Mouse (Mus musculus) limb, embryonic 15.5 days (tissue): Measurements from ENCODE around the gene Kcnh1. TPM values are rescaled to one million over a fixed set of nuclear protein-coding genes. Genes with fewer than 3 reads are reported as not detected.

ENCODE experiments used
- ATAC-seq: fragments of 200-750 bp; cut with Nextera tagmentation; 2 replicates; pipeline ENCODE4 v1.8.0; 2017; ENCODE audit warnings: low read depth, moderate TSS enrichment; ENCODE audit not compliant: insufficient number of reproducible peaks, low FRiP score, low TSS enrichment
- H3K27ac ChIP-seq: fragments of 300-500 bp; sonication (generic); 2 replicates; pipeline ENCODE4 v1.5.1; 2015; ENCODE audit warnings: moderate library complexity, mild to moderate bottlenecking, inconsistent platforms
- H3K27me3 ChIP-seq: fragments of 300-500 bp; sonication (generic); 2 replicates; pipeline ENCODE4 v1.6.1; 2015; ENCODE audit warnings: inconsistent platforms
- H3K36me3 ChIP-seq: fragments of 300-500 bp; sonication (generic); 2 replicates; pipeline ENCODE4 v1.6.1; 2015; ENCODE audit warnings: inconsistent platforms
- H3K4me1 ChIP-seq: fragments of 300-500 bp; sonication (generic); 2 replicates; pipeline ENCODE4 v1.6.1; 2015; ENCODE audit warnings: inconsistent platforms
- H3K4me2 ChIP-seq: fragments of 300-500 bp; sonication (generic); 2 replicates; pipeline ENCODE4 v1.6.1; 2015; ENCODE audit warnings: mild to moderate bottlenecking, inconsistent platforms
- H3K4me3 ChIP-seq: fragments of 300-500 bp; sonication (generic); 2 replicates; pipeline ENCODE4 v1.5.1; 2015; ENCODE audit warnings: mild to moderate bottlenecking, inconsistent platforms
- H3K9ac ChIP-seq: fragments of 300-500 bp; sonication (generic); 2 replicates; pipeline ENCODE4 v1.6.1; 2015; ENCODE audit warnings: inconsistent platforms
- H3K9me3 ChIP-seq: fragments of 300-500 bp; sonication (generic); 2 replicates; pipeline ENCODE4 v1.6.1; 2016; ENCODE audit warnings: inconsistent platforms
- WGBS: fragments of 180-500 bp; shearing (Covaris S2); methylation state at CpG from one replicate; pipeline ENCODE4 v1.1.7; 2015; 5-methylcytosine and 5-hydroxymethylcytosine counted together
- polyA plus RNA-seq: library from polyadenylated mRNA; unstranded; fragments of >200 nt; fragmentation: Nextera tagmentation; extraction: Ambion mirVana; gene quantifications from 2 replicates; pipeline ENCODE4 v1.2.1, GENCODE M21; 2015

Gene Kcnh1
- polyA plus RNA-seq, 1 experiment from 2014 or later: 0.61 TPM

DNA sequence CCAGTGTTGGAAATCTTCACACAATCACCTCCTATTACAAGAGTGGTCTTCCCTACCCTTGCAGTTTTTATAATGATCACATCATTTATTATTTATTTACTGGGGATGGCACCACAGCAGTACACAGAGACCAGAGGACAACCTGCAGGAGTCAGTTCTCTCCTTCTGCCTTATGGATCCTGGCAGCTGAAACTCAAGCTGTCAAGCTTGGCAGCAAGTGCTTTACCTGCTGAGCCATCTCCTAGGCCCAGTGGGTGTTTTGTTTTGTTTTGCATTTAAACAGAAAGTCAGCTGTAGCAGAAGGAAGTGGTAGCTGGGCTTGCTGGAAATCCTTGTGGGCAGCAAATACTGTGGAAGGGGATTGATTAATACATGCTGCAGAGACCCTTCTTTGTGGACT lies 197.1 kb downstream of the Kcnh1 start:
- Histone ChIP-seq H3K36me3 (no peaks in the 10 kb centered on the region), H3K9me3 (no peaks in the 10 kb centered on the region), H3K27me3 (no peaks in the 10 kb centered on the region), H3K4me3 (no peak overlapping the region), H3K4me2 (no peak overlapping the region), H3K4me1 (no peaks in the 10 kb centered on the region), H3K27ac (no peak overlapping the region), H3K9ac (no peak overlapping the region)
- no peak for ATAC-seq

DNA sequence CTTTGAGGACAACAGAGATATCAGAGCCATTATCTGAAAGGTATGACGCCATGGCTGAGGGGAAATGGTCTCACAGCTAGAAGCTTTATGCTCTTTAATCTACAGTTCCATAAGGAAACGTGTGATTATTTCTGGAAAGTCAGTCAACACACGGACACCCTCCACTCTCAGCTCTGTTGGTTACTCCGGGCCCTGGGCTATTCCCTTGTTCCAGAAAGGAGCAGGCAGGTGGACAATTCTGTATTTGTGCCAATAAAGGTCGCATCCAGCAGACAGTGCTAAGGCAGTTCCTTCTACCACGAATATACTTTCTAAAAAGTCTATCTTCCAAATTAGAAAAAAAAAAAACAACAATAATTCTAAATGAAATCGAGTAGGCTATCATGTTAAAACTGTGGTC lies 200.5 kb downstream of the Kcnh1 start:
- Histone ChIP-seq H3K9me3 (no peaks in the 10 kb centered on the region), H3K4me2 (no peak overlapping the region)
- no peak for ATAC-seq

DNA sequence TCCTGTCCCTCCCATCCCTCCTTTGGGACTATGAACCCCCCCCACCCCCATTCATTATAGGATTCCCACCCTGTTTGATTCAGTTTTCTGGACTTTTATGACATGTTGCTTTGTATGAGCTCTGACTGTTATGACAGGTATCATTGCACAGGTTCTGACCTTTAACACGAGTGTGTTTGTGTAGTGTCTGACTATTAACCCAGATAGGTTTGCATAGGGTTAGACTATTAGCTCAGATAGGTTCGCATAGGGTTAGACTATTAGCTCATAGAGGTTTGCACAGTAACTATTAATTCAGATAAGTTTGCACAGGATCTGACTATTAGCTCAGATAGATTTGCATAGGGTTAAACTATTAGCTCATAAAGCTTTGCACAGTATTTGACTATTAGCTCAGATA lies 201.7 kb downstream of the Kcnh1 start:
- no peaks in the 10 kb centered on the region for H3K4me1 ChIP-seq
- H3K9me3 ChIP-seq: no peaks in the 10 kb centered on the region
- no peak overlapping the region for H3K27ac ChIP-seq
- 84% methylated on average over 2 of the region's 2 CpGs for WGBS
- H3K9ac ChIP-seq: no peak overlapping the region
- no peak overlapping the region for H3K4me2 ChIP-seq
- ATAC-seq: no peak
- no peak overlapping the region for H3K4me3 ChIP-seq
- H3K36me3 ChIP-seq: no peaks in the 10 kb centered on the region
- H3K27me3 ChIP-seq: no peaks in the 10 kb centered on the region

More for the DNA sequence above, 200.5 kb downstream of the Kcnh1 start:
- Histone ChIP-seq H3K27ac (no peak overlapping the region), H3K4me1 (no peaks in the 10 kb centered on the region), H3K4me3 (no peak overlapping the region), H3K9ac (no peak overlapping the region), H3K36me3 (no peaks in the 10 kb centered on the region), H3K27me3 (no peaks in the 10 kb centered on the region)
- WGBS: 78% methylated on average over 7 of the region's 7 CpGs

DNA sequence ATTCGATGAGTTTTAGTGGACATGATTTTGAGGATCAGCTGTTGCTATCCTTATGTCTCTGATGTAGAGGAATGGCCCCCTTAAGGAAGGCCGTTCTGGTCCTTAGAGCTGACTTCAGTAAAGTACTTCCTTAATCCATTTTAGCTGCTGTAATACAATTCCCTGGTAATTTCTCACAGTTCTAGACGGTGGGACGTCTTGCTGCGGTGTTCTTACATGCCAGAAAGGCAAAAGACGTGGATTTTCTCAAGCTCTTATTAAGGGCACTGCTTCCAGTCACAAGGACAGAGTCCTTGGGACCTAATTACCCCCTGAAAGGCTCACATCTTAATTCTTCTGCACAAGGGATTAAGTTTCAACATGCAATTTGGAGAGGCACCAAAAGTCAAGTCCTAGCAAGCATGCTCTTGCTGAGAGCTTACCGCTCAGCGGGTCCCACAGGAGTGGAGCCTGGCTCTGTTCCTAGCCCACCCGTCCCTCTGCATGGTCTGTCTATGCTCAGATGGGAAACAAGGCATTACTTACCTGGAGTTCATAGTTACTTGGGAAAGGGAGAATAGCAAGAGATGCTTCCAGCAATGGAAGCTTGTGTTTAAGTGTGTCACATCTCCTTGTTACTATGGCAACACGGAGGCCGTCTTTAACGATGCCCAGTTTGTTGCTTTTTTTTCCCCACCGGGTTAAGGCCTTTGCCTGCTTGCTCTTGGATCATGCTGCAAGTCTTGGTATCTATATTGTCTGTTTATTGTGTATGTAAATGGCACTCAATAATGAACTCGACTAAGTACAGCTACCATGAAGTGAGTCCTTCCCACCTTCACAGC lies 209.3 kb downstream of the Kcnh1 start:
- H3K9me3 ChIP-seq: no peaks in the 10 kb centered on the region
- no peak overlapping the region for H3K9ac ChIP-seq
- no peaks in the 10 kb centered on the region for H3K27me3 ChIP-seq
- H3K4me1 ChIP-seq: peaks cover 7% of the 10 kb centered on the region; the same call in 1 of the 2 replicates
- H3K4me3 ChIP-seq: no peak overlapping the region
- WGBS: 48% methylated on average over 14 of the region's 14 CpGs
- no peak for ATAC-seq
- no peak overlapping the region for H3K4me2 ChIP-seq
- no peaks in the 10 kb centered on the region for H3K36me3 ChIP-seq
- no peak overlapping the region for H3K27ac ChIP-seq

DNA sequence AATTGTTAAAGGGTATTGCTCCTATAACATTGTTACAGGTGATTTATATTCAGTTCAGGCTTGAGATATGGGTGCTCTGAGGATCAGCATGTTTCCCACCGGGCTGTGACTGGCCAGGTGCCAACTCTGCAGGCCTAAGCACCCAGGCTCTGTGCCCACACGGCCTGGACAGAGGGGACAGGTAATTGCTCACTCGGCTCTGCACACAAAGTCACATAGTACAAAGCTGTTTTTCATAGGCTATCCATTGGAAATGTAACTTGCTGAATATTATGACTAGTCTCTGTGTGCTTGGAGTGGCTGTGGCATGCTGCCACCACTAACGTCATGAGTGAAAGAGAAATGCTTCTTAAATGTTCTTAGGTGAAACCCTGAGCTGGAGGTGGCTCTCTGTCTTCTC lies 210.4 kb downstream of the Kcnh1 start:
- WGBS: 38% methylated on average over 4 of the region's 4 CpGs
- Histone ChIP-seq H3K27ac (no peak overlapping the region; the same call in 1 of the 2 replicates), H3K4me3 (no peak overlapping the region), H3K36me3 (no peaks in the 10 kb centered on the region), H3K4me1 (peaks cover 7% of the 10 kb centered on the region; the same call in 1 of the 2 replicates), H3K27me3 (no peaks in the 10 kb centered on the region), H3K9me3 (no peaks in the 10 kb centered on the region), H3K4me2 (no peak overlapping the region), H3K9ac (no peak overlapping the region)
- no peak for ATAC-seq

DNA sequence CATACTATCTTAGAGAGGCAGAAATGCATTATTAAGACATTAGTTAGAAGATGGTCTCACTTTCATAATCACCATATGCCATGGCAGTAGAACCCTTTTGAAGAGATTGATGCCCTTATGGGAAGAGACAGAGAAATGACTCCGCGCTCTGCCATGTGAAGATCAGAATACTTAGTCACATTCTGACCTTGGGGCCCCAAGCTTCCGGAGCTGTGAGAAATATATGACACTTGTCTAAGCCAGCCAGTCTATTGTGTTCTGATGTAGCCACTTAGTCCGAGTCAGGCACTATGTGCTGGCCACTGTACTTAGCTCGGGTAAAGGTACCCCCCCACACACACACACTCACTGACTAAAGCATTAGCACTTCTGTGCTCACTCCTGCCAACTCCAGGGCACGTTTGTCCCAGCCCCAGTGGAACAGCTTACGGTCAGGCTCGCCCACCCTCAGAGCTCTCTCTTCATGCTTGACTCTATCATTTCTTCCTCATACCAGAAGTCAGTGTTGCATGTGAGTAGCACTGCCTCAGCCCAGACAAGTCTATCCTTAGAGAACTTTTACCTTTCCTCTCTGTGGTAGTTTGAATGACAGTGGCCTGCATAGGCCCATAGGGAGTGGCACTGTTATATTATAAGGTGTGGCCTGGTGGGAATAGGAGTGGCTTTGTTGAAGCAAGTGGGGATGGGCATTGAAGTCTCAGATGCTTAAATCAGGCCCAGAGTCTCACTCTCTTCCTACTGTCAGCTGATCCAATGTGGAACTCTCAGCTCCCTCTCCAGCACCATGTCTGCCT lies 212.5 kb downstream of the Kcnh1 start:
- Histone ChIP-seq H3K4me3 (no peak overlapping the region), H3K4me1 (peaks cover 7% of the 10 kb centered on the region; the same call in 1 of the 2 replicates), H3K4me2 (no peak overlapping the region), H3K27ac (no peak overlapping the region), H3K9me3 (no peaks in the 10 kb centered on the region), H3K27me3 (no peaks in the 10 kb centered on the region), H3K36me3 (no peaks in the 10 kb centered on the region), H3K9ac (no peak overlapping the region)
- 84% methylated on average over 8 of the region's 8 CpGs for WGBS
- ATAC-seq: no peak

DNA sequence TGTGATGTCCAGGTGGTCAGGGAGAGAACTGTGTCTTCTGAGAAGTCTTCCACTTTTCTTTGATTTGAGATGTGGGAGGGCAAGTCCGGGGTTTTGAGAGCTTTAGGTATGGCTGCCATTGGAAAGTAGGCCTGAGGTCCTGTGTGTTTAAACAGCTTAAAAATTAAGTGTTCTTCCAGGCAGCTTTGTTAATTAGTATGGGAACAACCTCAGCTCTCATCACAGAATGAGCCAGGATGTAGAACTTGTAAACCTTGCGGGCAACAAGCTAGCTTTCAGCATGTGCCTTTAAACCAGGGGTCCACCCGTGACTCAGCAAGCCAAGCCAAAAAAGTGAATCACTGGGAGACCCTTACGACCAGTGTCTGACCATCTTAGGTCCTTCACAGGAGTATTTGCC lies 214.6 kb downstream of the Kcnh1 start:
- Histone ChIP-seq H3K4me2 (no peak overlapping the region), H3K27ac (no peak overlapping the region), H3K36me3 (no peaks in the 10 kb centered on the region), H3K4me3 (no peak overlapping the region), H3K4me1 (peaks cover under 1% of the 10 kb centered on the region; the same call in 1 of the 2 replicates), H3K9ac (no peak overlapping the region), H3K9me3 (no peaks in the 10 kb centered on the region), H3K27me3 (no peaks in the 10 kb centered on the region)
- no peak for ATAC-seq
- WGBS: 74% methylated on average over 4 of the region's 4 CpGs

DNA sequence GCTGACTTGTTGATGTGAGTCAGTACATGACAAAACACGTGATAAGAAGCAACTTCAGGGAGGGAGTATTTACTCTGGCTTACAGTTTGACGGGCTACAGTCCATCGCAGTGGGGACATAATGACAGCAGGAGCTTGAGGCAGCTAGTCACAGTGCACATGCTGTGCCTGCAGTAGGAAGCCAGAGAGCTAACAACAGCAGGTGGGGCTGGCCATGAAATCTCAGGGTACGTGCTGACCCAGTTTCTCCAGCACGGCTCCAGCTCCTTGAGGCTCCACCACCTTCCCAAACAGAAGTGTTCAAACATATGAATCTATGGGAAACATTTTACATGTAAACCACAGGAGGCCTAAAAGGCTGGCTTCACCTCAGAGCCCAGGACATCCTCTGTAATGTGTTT lies 216.0 kb downstream of the Kcnh1 start:
- Histone ChIP-seq H3K27ac (no peak overlapping the region), H3K4me2 (no peak overlapping the region), H3K9me3 (no peaks in the 10 kb centered on the region), H3K4me1 (no peaks in the 10 kb centered on the region), H3K36me3 (no peaks in the 10 kb centered on the region), H3K27me3 (no peaks in the 10 kb centered on the region), H3K4me3 (no peak overlapping the region), H3K9ac (no peak overlapping the region)
- WGBS: 86% methylated on average over 5 of the region's 5 CpGs
- no peak for ATAC-seq

DNA sequence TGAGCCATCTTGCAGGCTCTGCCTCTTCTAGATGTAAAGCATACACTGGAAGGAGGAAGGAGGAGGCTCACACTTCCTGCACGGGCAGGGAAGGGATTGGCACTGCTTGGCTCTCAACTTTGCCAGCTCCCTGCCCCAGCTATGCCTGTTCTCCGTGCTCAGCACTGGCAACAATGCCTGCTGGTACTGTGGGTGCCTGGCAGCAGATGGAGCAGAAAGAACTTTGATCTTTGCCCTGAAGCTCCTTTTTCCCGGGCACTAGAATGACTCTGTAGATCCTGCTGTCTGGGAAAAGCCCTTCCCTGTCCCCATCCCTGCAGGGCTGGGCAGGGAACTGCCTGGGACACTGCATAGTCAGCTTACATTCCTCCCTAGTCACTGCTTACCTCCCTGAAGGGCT lies 225.2 kb downstream of the Kcnh1 start:
- Histone ChIP-seq H3K4me1 (no peaks in the 10 kb centered on the region), H3K9me3 (no peaks in the 10 kb centered on the region), H3K27me3 (no peaks in the 10 kb centered on the region), H3K4me2 (no peak overlapping the region), H3K27ac (no peak overlapping the region), H3K36me3 (no peaks in the 10 kb centered on the region), H3K4me3 (no peak overlapping the region), H3K9ac (no peak overlapping the region)
- no peak for ATAC-seq
- 61% methylated on average over 3 of the region's 3 CpGs for WGBS

DNA sequence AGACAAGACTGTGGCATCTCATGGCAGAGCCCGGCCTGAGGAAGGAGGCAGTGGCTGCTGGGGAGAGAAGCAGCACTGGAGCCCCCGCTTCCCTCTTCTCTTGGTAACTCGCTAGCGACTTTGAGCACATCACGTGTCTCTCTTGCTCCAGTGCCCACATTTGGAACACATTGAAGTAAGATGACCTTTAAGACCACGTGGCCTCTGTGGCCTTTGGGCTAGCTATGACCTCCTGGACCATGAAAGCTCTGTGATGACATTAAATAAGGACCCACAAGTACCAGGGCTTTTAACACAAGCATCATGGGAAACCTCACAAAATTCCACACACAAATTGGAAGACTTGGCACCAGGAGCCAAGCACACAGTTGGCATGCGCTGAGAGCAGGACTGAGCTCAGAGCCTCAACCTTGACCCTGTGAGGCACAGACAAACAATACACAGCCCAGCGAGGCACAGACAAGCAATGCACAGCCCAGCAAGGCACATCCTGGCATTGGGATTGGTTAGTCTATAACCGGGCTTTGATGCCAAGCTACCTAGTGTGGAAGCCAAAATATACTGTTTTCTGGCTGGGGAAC lies 225.8 kb downstream of the Kcnh1 start:
- ATAC-seq: no peak
- no peaks in the 10 kb centered on the region for H3K36me3 ChIP-seq
- no peaks in the 10 kb centered on the region for H3K9me3 ChIP-seq
- no peak overlapping the region for H3K9ac ChIP-seq
- H3K27me3 ChIP-seq: no peaks in the 10 kb centered on the region
- no peak overlapping the region for H3K4me2 ChIP-seq
- WGBS: 71% methylated on average over 9 of the region's 9 CpGs
- H3K4me1 ChIP-seq: no peaks in the 10 kb centered on the region
- no peak overlapping the region for H3K4me3 ChIP-seq
- no peak overlapping the region for H3K27ac ChIP-seq

DNA sequence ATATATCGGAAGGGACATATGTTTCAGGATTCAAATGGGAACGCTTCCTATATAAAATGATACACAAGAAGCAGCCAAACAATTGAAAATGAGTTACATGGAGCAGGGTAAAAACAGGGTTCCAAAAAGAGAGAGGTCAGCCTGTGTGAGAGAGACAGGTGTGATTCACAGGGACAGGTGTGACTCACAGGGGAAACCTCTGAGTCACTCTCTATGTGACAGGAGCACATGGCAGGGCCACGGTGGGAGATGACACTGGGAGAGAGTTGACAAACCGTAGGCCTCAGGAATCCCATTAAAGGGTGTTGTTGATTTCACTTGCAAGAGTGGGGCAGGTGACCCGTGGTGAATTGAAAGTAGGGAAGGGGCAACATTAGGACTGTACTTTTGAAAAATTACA lies 228.6 kb downstream of the Kcnh1 start:
- Histone ChIP-seq H3K36me3 (no peaks in the 10 kb centered on the region), H3K9me3 (no peaks in the 10 kb centered on the region), H3K27me3 (no peaks in the 10 kb centered on the region), H3K4me3 (no peak overlapping the region), H3K27ac (no peak overlapping the region), H3K4me2 (no peak overlapping the region), H3K4me1 (peaks cover 2% of the 10 kb centered on the region; the same call in 1 of the 2 replicates), H3K9ac (no peak overlapping the region)
- 83% methylated on average over 5 of the region's 5 CpGs for WGBS
- no peak for ATAC-seq
